Mouse (Mus musculus) midbrain, embryonic 12.5 days (tissue): ENCODE measurements around the gene Mettl9. TPM values are rescaled to one million over a fixed set of nuclear protein-coding genes. Genes with fewer than 3 reads are reported as not detected.
A peak's percentile ranks its signal among the peaks of the same experiment; 100 is the strongest.

ENCODE experiments used
- ATAC-seq: fragments of 200-750 bp; cut with Nextera tagmentation; 2 replicates; pipeline ENCODE4 v1.8.0; 2017; ENCODE audit warnings: low read depth, moderate TSS enrichment, moderate library complexity; ENCODE audit not compliant: low FRiP score
- H3K27ac ChIP-seq: fragments of 300-500 bp; sonication (generic); replicated peaks from 2 replicates; pipeline ENCODE4 v1.5.1; 2016; ENCODE audit warnings: mild to moderate bottlenecking
- H3K27me3 ChIP-seq: fragments of 300-500 bp; sonication (generic); 2 replicates; pipeline ENCODE4 v1.6.1; 2016; ENCODE audit warnings: mild to moderate bottlenecking
- H3K36me3 ChIP-seq: fragments of 300-500 bp; sonication (generic); 2 replicates; pipeline ENCODE4 v1.6.1; 2016
- H3K4me1 ChIP-seq: fragments of 300-500 bp; sonication (generic); 2 replicates; pipeline ENCODE4 v1.6.1; 2016
- H3K4me2 ChIP-seq: fragments of 300-500 bp; sonication (generic); replicated peaks from 2 replicates; pipeline ENCODE4 v1.6.1; 2016; ENCODE audit warnings: mild to moderate bottlenecking, moderate library complexity
- H3K4me3 ChIP-seq: fragments of 300-500 bp; sonication (generic); 2 replicates; pipeline ENCODE4 v1.5.1; 2016; ENCODE audit warnings: mild to moderate bottlenecking
- H3K9ac ChIP-seq: fragments of 300-500 bp; sonication (generic); replicated peaks from 2 replicates; pipeline ENCODE4 v1.6.1; 2016; ENCODE audit warnings: mild to moderate bottlenecking, moderate library complexity
- H3K9me3 ChIP-seq: fragments of 300-500 bp; sonication (generic); 2 replicates; pipeline ENCODE4 v1.6.1; 2016; ENCODE audit warnings: mild to moderate bottlenecking
- WGBS: fragments of 180-500 bp; shearing (Covaris S2); methylation state at CpG from one replicate; pipeline ENCODE4 v1.1.7; 2016; 5-methylcytosine and 5-hydroxymethylcytosine counted together
- polyA plus RNA-seq: library from polyadenylated mRNA; unstranded; fragments of >200 nt; fragmentation: Nextera tagmentation; extraction: Ambion mirVana; gene quantifications from 2 replicates; pipeline ENCODE4 v1.2.1, GENCODE M21; 2016

The Mettl9 gene
- polyA plus RNA-seq, 1 experiment from 2014 or later: 243 TPM

DNA sequence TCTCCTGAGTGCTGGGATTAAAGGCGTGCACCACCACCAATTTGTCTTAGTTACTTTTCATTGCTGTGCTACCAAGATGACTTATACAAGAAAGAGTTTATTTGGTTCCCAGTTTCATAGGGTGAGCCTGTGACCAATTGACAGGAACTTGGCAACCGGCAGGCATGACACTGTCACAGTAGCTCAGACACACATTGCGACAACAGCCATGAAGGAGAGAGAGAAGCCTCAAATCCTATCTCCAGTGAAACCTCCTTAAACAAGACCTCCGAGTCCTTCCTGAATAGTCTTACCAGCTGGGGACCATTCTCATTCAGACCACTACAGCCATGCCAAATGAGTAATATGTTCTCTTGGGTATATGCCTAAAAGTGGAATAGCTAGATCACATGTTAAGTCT, 18.8 kb downstream of the Mettl9 start:
- H3K36me3 ChIP-seq: peaks cover 59% of the 10 kb centered on the region
- no peak overlapping the region for H3K27ac ChIP-seq
- 94% methylated on average over 4 of the region's 4 CpGs for WGBS
- H3K9me3 ChIP-seq: no peaks in the 10 kb centered on the region
- no peaks in the 10 kb centered on the region for H3K4me1 ChIP-seq
- H3K27me3 ChIP-seq: no peaks in the 10 kb centered on the region
- no peak for ATAC-seq
- H3K4me2 ChIP-seq: no peak overlapping the region
- H3K4me3 ChIP-seq: no peak overlapping the region
- no peak overlapping the region for H3K9ac ChIP-seq

- no peak for ATAC-seq
Measured at GRCm38 (mm10) chr7:121059477-121060218, 25.4 kb downstream of the Mettl9 start.

DNA sequence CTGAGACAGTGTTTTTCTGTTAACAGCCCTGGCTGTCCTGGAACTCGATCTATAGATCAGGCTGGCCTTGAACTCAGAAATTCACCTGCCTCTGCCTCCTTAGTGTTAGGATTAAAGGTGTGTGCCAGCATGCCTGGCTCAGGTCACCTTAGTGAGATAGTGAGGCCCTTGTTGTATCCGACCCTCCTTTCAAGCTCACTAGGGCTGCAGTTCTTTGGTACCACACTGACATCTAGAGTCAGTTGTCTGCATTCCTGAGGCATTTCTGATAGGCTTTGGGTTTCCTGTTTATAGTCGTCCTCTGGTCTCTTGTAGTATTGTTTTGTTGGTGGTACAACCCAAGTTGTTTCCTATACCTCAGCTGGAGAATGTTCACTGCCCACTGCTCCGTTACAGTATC, 30.1 kb downstream of the Mettl9 start:
- no peaks in the 10 kb centered on the region for H3K27me3 ChIP-seq
- H3K4me1 ChIP-seq: no peaks in the 10 kb centered on the region
- H3K9me3 ChIP-seq: no peaks in the 10 kb centered on the region
- H3K9ac ChIP-seq: no peak overlapping the region
- peaks cover 25% of the 10 kb centered on the region for H3K36me3 ChIP-seq
- no peak overlapping the region for H3K4me3 ChIP-seq
- no peak overlapping the region for H3K4me2 ChIP-seq
- 69% methylated on average over 4 of the region's 4 CpGs for WGBS
- no peak overlapping the region for H3K27ac ChIP-seq
- ATAC-seq: no peak

More at GRCm38 (mm10) chr7:121059477-121060218, 25.4 kb downstream of the Mettl9 start:
- Histone ChIP-seq H3K4me1 (no peaks in the 10 kb centered on the region), H3K9ac (no peak overlapping the region), H3K9me3 (no peaks in the 10 kb centered on the region), H3K27ac (no peak overlapping the region), H3K27me3 (no peaks in the 10 kb centered on the region), H3K4me3 (no peak overlapping the region), H3K36me3 (peaks cover 58% of the 10 kb centered on the region), H3K4me2 (no peak overlapping the region)
- WGBS: 64% methylated on average over 6 of the region's 6 CpGs

GRCm38 (mm10) chr7:121071276-121071675, 37.0 kb downstream of the Mettl9 start:
- Histone ChIP-seq H3K4me2 (no peak overlapping the region), H3K4me1 (no peaks in the 10 kb centered on the region), H3K27ac (no peak overlapping the region), H3K36me3 (peaks cover 37% of the 10 kb centered on the region), H3K27me3 (no peaks in the 10 kb centered on the region), H3K9me3 (no peaks in the 10 kb centered on the region), H3K4me3 (no peak overlapping the region), H3K9ac (no peak overlapping the region)
- 93% methylated on average over 4 of the region's 4 CpGs for WGBS
- no peak for ATAC-seq

GRCm38 (mm10) chr7:121072506-121072905, 38.3 kb downstream of the Mettl9 start:
- Histone ChIP-seq H3K4me3 (no peak overlapping the region), H3K4me1 (no peaks in the 10 kb centered on the region), H3K27ac (no peak overlapping the region), H3K9ac (no peak overlapping the region), H3K36me3 (peaks cover 47% of the 10 kb centered on the region), H3K27me3 (no peaks in the 10 kb centered on the region), H3K9me3 (no peaks in the 10 kb centered on the region), H3K4me2 (no peak overlapping the region)
- 93% methylated on average over 5 of the region's 5 CpGs for WGBS
- no peak for ATAC-seq

- Histone ChIP-seq H3K9ac (no peak within 1 kb of the TSS), H3K4me2 (no peak within 1 kb of the TSS), H3K27me3 (no peaks in the 10 kb centered on the region), H3K27ac (no peak within 1 kb of the TSS), H3K9me3 (no peaks in the 10 kb centered on the region), H3K4me3 (no peak within 1 kb of the TSS), H3K36me3 (peaks cover 54% of the 10 kb centered on the region), H3K4me1 (no peaks in the 10 kb centered on the region)
- WGBS: 73% methylated on average over 11 of the region's 11 CpGs
- ATAC-seq: no peak
Measured at GRCm38 (mm10) chr7:121074281-121074680, 40.0 kb downstream of the Mettl9 start, which contains the start of gene Igsf6. TSS of gene Igsf6 (minus strand) at chr7:121074572.

DNA sequence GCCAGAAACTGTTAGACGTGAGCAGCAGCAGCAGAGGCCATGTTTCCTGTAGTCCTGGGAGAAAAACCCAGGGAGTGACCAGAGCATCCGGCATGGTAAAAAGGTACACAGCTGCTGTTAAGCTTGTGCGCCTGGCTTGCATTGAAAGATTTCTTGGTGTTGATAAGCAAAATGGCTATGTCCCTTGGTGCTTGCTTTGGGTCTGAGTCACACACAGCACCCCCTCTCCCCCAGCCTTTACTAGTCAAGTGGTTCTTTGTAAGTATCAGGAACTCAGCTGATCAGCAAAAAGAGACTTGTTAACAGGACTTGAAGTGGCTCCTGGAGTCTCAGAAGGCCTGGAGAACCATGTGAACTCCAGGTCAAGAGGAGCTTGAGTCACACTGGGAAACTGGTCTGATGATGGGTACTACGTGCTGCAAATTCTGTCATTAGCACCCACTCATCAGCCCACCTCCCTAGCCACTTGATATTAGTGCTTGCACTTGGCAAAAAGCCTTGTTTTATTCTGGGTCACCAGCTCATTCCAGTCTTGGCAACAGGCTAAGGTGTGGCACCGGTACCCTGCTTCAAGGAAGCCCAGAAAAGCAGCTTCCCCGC, 40.7 kb downstream of the Mettl9 start:
- H3K27me3 ChIP-seq: no peaks in the 10 kb centered on the region
- no peak overlapping the region for H3K9ac ChIP-seq
- no peak overlapping the region for H3K27ac ChIP-seq
- no peaks in the 10 kb centered on the region for H3K9me3 ChIP-seq
- no peak overlapping the region for H3K4me3 ChIP-seq
- H3K4me2 ChIP-seq: no peak overlapping the region
- 86% methylated on average over 6 of the region's 6 CpGs for WGBS
- H3K4me1 ChIP-seq: no peaks in the 10 kb centered on the region
- peaks cover 51% of the 10 kb centered on the region for H3K36me3 ChIP-seq
- ATAC-seq: no peak

DNA sequence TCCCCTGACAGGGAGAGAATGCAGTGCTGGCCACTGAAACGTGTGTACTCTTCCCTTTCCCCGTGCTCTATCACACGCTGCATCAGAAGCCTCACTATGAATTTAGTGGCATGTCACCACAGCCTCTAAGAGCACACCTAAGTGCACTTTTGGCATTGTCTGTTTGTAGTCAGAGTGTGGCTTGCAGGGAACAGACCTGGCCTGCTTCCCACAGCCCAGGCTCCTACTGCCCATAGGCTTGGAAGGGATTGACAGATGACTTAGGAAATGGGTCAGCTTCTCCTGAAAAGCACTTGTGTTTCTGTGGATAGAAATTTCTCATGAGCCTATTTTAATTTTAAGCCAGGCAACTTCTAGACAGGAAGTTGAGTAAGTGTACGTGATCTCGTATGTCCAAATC, 41.2 kb downstream of the Mettl9 start:
- no peak for ATAC-seq
- H3K9me3 ChIP-seq: no peaks in the 10 kb centered on the region
- no peaks in the 10 kb centered on the region for H3K27me3 ChIP-seq
- H3K27ac ChIP-seq: no peak overlapping the region
- no peaks in the 10 kb centered on the region for H3K4me1 ChIP-seq
- H3K36me3 ChIP-seq: peaks cover 47% of the 10 kb centered on the region
- no peak overlapping the region for H3K4me2 ChIP-seq
- 91% methylated on average over 5 of the region's 5 CpGs for WGBS
- no peak overlapping the region for H3K4me3 ChIP-seq
- H3K9ac ChIP-seq: no peak overlapping the region

DNA sequence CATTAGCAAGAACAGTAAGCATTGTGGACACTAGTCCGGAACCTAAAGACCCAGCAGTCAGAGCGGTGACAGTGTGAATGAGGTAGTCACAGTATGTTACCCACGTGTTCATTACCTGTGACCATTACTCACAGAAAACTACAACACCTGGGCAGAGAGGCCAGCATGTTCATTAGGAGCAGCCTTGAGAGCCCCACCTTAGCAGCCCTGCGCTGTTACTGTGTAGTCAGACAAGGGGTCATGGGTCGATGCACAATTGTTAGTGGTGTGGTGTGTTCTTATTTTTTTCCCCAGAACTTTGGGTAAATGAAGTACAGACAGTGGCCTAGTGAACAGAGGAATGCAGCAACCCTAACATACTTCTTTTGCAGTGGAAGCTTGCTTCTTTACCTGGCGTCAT, 43.1 kb downstream of the Mettl9 start:
- ATAC-seq: no peak
- H3K4me3 ChIP-seq: no peak overlapping the region
- H3K27ac ChIP-seq: no peak overlapping the region
- peaks cover 29% of the 10 kb centered on the region for H3K36me3 ChIP-seq
- WGBS: 92% methylated on average over 6 of the region's 6 CpGs
- no peaks in the 10 kb centered on the region for H3K4me1 ChIP-seq
- no peaks in the 10 kb centered on the region for H3K9me3 ChIP-seq
- H3K4me2 ChIP-seq: no peak overlapping the region
- H3K9ac ChIP-seq: no peak overlapping the region
- no peaks in the 10 kb centered on the region for H3K27me3 ChIP-seq

GRCm38 (mm10) chr7:121077829-121078228, 43.6 kb downstream of the Mettl9 start:
- no peak overlapping the region for H3K27ac ChIP-seq
- H3K36me3 ChIP-seq: peaks cover 29% of the 10 kb centered on the region
- H3K9ac ChIP-seq: no peak overlapping the region
- 12% methylated on average over 5 of the region's 5 CpGs for WGBS
- H3K4me1 ChIP-seq: no peaks in the 10 kb centered on the region
- ATAC-seq: peak; percentile 78; the same call in 1 of the 2 replicates
- no peaks in the 10 kb centered on the region for H3K27me3 ChIP-seq
- H3K4me3 ChIP-seq: no peak overlapping the region
- no peak overlapping the region for H3K4me2 ChIP-seq
- H3K9me3 ChIP-seq: no peaks in the 10 kb centered on the region

DNA sequence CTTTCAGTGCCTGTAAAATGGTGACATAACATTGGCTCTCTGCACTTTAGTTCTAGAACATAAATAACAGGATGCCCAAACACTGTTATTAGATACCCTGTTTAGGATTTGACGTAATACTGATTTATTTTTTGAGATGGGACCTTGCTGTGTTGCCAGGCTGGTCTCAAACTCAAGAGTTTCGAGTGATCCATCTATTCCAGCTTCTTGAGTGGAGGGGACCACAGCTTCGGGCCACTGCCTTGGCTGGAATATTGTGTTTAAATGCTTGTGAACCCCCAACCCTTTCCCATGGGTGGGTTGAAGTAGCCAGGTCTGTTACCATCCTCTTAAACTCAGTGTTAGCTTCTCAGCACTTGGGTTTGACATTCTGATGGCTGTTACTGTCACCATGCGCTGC, 47.1 kb downstream of the Mettl9 start, which contains the start of gene Otoa:
Gene Otoa (plus strand): TSS at position 301 of the 400 bp plus-strand sequence.
- H3K27ac ChIP-seq: no peak within 1 kb of the TSS
- no peaks in the 10 kb centered on the region for H3K27me3 ChIP-seq
- no peak within 1 kb of the TSS for H3K4me3 ChIP-seq
- H3K36me3 ChIP-seq: peaks cover 22% of the 10 kb centered on the region
- ATAC-seq: no peak
- no peak within 1 kb of the TSS for H3K9ac ChIP-seq
- H3K4me1 ChIP-seq: peaks cover 8% of the 10 kb centered on the region; the same call in 1 of the 2 replicates
- no peak within 1 kb of the TSS for H3K4me2 ChIP-seq
- H3K9me3 ChIP-seq: no peaks in the 10 kb centered on the region
- WGBS: 94% methylated on average over 4 of the region's 4 CpGs

DNA sequence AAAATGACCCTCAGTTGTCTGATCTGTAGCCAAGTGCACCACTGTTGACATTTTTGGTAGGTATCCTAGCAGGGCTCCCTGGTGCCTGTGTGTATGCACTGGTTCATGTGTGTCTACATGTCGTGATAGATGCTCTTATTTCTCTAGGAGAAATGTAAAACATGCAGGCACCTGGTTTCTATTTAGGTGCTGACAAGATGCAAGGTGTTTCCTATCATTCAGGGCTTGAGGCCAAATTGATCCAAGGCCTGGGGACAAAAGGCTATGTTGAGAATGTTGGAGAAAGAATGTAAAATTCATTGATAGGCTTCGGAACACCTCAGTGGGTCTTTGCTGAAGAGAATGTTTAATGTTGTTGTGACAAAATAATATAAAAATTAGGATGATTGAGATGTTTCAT, 47.6 kb downstream of the Mettl9 start:
- no peaks in the 10 kb centered on the region for H3K9me3 ChIP-seq
- H3K4me1 ChIP-seq: peaks cover 8% of the 10 kb centered on the region; the same call in 1 of the 2 replicates
- no peak overlapping the region for H3K4me3 ChIP-seq
- no peak overlapping the region for H3K4me2 ChIP-seq
- H3K27me3 ChIP-seq: no peaks in the 10 kb centered on the region
- WGBS: 75% methylated on average over 2 of the region's 2 CpGs
- no peak overlapping the region for H3K27ac ChIP-seq
- no peak for ATAC-seq
- H3K36me3 ChIP-seq: peaks cover 19% of the 10 kb centered on the region
- no peak overlapping the region for H3K9ac ChIP-seq
